Mouse (Mus musculus): ENCODE results near the gene Wif1.

Gene Wif1

DNA sequence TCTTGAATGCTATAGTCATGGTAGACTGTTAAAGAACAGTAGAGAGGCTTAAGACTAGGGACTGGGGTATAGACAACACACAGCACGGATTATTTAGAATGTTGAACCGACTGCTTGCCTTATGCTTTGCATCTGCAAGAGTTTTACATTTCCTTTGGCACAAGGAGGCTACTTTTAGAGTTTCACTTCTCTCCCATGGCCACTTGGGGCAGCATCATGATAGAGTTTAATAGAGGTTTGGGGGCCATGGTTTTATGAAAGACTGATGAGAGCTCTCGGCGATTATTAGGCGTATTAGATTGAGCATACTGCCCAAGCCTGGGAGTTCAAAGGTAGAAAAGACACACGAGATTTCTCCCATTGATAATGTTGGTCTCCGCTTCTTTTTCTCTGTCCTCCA, 37.0 kb downstream of the Wif1 start:
- DNase-seq (ENCODE audit: low spot score) = no peak

DNA sequence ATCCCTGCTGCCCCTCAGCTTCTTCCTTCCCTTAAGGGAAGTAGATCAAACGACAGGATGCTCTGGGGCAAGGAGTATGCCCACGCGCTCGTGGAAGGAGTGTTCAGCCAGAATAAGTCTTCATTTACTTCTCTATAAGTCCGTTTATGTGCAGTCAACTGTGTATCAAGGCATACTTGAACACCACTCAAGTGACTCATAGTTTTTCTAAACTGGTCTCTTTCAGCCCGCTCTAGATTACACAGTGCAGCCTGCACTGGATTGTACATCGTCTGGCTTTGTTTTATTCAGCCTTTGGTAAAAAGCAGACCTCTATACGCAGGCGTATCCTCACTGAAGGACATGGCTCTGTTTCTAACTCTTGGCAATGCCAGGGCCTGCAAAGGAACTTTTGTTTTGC, 46.7 kb downstream of the Wif1 start:
- no peak for DNase-seq (ENCODE audit: low spot score)

DNA sequence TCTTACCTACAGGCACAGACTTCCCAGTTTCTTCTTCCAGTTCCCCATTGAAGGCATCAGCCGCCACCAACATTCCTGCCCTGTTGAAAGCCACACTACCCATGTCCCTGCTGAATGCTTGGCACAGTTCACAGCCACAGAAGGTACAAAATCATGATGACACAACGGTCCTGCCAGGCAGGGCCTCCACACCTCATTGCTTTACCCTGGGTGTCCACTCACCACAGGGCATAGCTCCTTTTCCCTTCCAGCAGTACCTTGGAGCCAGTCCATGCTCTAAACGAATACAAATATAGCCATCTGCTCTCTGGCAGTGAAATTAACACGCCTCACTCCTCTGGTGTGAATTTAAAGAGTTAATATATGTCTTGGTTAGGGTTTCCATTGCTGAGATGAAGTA, 49.1 kb downstream of the Wif1 start:
- DNase-seq (ENCODE audit: low spot score) = no peak

DNA sequence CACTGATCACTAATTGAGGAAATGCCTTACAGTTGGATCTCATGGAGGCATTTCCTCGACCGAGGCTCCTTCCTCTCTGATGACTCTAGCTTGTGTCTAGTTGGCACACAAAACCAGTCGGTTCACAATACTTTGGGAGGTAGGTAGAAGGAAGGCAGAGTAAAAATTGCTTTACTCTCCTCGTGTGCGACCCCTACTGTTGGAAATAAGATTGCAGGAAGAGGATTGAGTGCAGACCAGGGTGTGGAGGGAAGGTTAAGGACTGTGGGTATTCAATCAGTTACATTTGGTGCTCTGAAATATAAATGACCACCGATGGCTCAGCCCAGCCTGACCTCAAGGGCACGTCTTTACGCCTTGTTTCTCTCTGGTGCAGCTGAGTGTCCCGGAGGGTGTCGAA, 49.8 kb downstream of the Wif1 start:
- DNase-seq (ENCODE audit: low spot score) = no peak

- DNase-seq (ENCODE audit: low spot score) = no peak
These were observed 54.9 kb downstream of the Wif1 start for GRCm38 (mm10) chr10:121088679-121089078.

DNA sequence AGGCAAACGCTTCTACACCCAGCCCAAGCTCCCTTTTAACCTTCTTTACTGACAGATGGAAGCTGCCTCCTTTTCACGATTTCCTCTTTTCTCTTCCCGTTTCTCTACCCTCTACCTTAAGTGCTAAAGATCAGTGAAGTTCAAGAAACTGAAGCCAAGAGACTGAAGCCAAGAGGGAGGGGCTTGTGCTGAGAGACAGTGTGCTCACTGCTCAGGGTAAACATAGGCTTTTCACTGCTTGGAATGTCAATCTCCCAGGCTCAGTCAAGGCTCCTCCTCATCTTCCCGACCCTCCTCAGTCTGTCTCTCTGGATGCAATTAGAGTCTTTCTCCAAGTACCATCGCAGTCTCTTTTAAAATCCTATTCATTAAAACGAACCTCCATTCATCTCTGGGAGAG, 55.6 kb downstream of the Wif1 start:
- no peak for DNase-seq (ENCODE audit: low spot score)

GRCm38 (mm10) chr10:121090006-121090405, 56.2 kb downstream of the Wif1 start:
- DNase-seq (ENCODE audit: low spot score) = no peak

DNA sequence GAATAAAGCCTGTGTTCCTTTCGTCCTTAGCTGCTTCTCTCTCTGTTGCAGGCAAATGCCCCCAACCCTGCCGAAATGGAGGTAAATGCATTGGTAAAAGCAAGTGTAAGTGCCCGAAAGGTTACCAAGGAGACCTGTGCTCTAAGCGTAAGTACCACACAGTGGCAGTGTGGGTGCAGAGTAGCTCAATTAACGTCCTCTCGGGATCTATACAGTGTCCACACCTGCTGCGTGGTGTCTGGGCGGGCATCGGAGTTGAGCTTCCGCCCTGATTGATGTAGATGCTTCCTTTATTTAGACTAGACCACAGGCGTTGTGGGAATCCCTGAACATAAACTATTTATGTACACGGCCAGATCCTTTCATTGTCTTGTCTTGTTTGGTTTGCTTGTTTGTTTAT, 62.2 kb downstream of the Wif1 start:
- DNase-seq (ENCODE audit: low spot score) = no peak

DNA sequence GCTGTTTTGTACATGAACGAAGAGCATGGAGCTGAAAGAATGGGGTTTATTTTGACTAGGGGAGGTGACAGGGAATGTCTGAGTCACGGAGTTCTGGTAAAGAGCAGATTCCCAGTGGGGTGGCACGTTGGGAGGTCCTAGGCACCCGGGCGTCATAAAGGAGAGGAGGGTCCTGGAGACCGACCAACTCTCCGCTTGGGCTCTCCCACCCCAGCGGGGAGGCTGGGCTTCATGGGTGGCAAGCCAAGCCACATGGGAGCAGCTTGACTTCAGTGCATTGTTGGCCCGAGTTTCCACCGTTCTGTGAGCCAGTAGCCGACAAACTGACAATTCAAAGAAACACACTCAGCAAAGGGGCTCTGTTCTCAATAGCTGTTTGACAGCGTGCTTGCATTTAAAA, 64.5 kb downstream of the Wif1 start:
- no peak for DNase-seq (ENCODE audit: low spot score)

DNA sequence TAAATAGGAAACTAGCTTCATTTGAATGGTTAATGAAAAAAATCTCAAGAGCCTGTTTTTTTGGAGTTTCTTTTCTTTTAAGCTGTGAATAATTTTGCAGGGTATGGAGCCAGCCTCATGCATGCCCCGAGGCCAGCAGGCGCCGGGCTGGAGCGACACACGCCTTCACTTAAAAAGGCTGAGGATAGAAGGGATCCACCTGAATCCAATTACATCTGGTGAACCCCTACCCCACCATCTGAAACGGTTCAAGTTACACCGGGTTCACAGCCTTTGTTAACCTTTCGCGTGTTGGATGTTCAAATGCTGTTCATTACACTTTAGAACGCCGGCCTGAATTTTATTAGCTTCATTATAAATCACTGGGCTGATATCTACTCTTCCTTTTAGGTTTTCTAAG, 65.9 kb downstream of the Wif1 start:
- no peak for DNase-seq (ENCODE audit: low spot score)

DNA sequence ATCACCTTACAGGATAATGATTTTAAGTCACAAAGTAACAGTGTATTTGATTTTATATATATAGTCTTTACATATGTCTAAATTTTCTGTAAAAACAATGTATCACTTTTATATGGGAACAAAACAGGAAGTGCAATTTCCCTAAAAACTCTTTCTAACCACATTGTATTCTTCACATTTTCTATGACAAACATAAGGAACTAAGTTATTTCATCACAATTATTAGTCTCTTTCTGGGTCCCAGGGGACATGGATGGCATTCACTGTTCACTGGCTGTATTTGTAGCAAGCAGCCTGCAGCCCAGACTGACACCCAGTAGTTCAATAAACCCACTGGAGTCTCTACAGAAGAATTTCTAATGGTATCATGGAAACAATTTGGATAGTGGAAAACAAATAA, 82.4 kb downstream of the Wif1 start:
- DNase-seq (ENCODE audit: low spot score) = no peak

GRCm38 (mm10) chr10:121116636-121117035, 82.9 kb downstream of the Wif1 start:
- no peak for DNase-seq (ENCODE audit: low spot score)

- no peak for DNase-seq (ENCODE audit: low spot score)
These were observed 87.0 kb downstream of the Wif1 start for GRCm38 (mm10) chr10:121120751-121121150.

- DNase-seq (ENCODE audit: low spot score) = no peak
These were observed 90.7 kb downstream of the Wif1 start for GRCm38 (mm10) chr10:121124481-121124880.

GRCm38 (mm10) chr10:121129000-121129925, 95.5 kb downstream of the Wif1 start:
- DNase-seq (ENCODE audit: low spot score) = no peak

Measured in urinary bladder, postnatal 10 days (tissue).